Mouse (Mus musculus): ENCODE results near the gene Fastkd5. TPM values are rescaled to one million over a fixed set of nuclear protein-coding genes. Genes with fewer than 3 reads are reported as not detected.

Gene Fastkd5
- total RNA-seq, 1 experiment from 2014 or later: 13.4 TPM

- DNase-seq: peak; percentile 31
Measured at GRCm38 (mm10) chr2:130634006-130634738, 4.3 kb upstream of the Fastkd5 start.

GRCm38 (mm10) chr2:130632887-130633675 is 3.3 kb upstream of the Fastkd5 start:
- no peak for DNase-seq

GRCm38 (mm10) chr2:130632416-130632815 is 2.6 kb upstream of the Fastkd5 start:
- no peak for DNase-seq

- no peak for DNase-seq
Measured at GRCm38 (mm10) chr2:130629080-130629838, 568 bp downstream of the Fastkd5 start.

- DNase-seq: peak; percentile 35
Measured at GRCm38 (mm10) chr2:130628424-130628823, 1.4 kb downstream of the Fastkd5 start.

- no peak for DNase-seq
Measured at GRCm38 (mm10) chr2:130618972-130619371, 10.9 kb downstream of the Fastkd5 start.

- peak; percentile 57 for DNase-seq
Measured at GRCm38 (mm10) chr2:130613091-130613490, 16.7 kb downstream of the Fastkd5 start.

GRCm38 (mm10) chr2:130602195-130602594 is 27.6 kb downstream of the Fastkd5 start:
- DNase-seq: no peak

- DNase-seq: no peak
Measured at GRCm38 (mm10) chr2:130598399-130598798, 31.4 kb downstream of the Fastkd5 start.

GRCm38 (mm10) chr2:130597601-130598010 is 32.2 kb downstream of the Fastkd5 start:
- peak; percentile 44 for DNase-seq

GRCm38 (mm10) chr2:130595596-130595995 is 34.2 kb downstream of the Fastkd5 start:
- DNase-seq: no peak

GRCm38 (mm10) chr2:130591016-130591415 is 38.8 kb downstream of the Fastkd5 start:
- no peak for DNase-seq

GRCm38 (mm10) chr2:130589761-130590160 is 40.1 kb downstream of the Fastkd5 start:
- DNase-seq: no peak

GRCm38 (mm10) chr2:130589157-130589556 is 40.7 kb downstream of the Fastkd5 start:
- no peak for DNase-seq

GRCm38 (mm10) chr2:130588373-130588772 is 41.5 kb downstream of the Fastkd5 start:
- no peak for DNase-seq

- no peak for DNase-seq
Measured at GRCm38 (mm10) chr2:130586016-130586415, 43.8 kb downstream of the Fastkd5 start.

- peak; percentile 47 for DNase-seq
Measured at GRCm38 (mm10) chr2:130583902-130584560, 45.8 kb downstream of the Fastkd5 start.

- no peak for DNase-seq
Measured at GRCm38 (mm10) chr2:130582552-130582951, 47.3 kb downstream of the Fastkd5 start, which contains the start of gene Avp. Gene Avp (minus strand): TSS chr2:130582554.

GRCm38 (mm10) chr2:130581201-130581600 is 48.6 kb downstream of the Fastkd5 start:
- DNase-seq: no peak

GRCm38 (mm10) chr2:130579791-130580190 is 50.0 kb downstream of the Fastkd5 start:
- DNase-seq: no peak

GRCm38 (mm10) chr2:130578148-130578547 is 51.7 kb downstream of the Fastkd5 start:
- peak; percentile 87 for DNase-seq

- DNase-seq: peak; percentile 64
Measured at GRCm38 (mm10) chr2:130577632-130578031, 52.2 kb downstream of the Fastkd5 start.

All from adrenal gland, postnatal 14 days (tissue).